Mouse (Mus musculus) layer of hippocampus, adult 9-11 months (tissue): ENCODE results near the gene Neb.

Experiments
- DNase-seq: peaks from one replicate; pipeline ENCODE4 v3.0.0; 2022

The Neb gene

DNA sequence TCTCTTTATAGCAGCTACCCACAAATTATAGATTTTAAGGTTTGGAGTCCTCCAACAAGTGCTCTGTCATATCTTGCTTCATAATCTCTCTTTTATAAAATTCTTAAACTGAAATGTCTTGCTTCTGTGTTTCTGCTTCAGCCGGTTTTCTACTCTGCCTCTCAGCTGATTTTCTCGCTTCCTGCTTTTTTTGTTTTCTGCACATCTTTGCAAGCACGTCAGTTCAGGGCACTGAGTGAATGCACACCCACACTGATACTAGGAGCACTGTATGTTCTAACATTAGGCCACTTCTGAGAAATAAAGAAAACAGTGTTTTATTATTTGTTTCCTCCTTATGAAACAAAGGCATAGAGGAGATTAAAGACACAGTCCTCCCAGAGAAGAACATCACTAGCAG lies 73.7 kb downstream of the Neb start:
- DNase-seq, result no peak

DNA sequence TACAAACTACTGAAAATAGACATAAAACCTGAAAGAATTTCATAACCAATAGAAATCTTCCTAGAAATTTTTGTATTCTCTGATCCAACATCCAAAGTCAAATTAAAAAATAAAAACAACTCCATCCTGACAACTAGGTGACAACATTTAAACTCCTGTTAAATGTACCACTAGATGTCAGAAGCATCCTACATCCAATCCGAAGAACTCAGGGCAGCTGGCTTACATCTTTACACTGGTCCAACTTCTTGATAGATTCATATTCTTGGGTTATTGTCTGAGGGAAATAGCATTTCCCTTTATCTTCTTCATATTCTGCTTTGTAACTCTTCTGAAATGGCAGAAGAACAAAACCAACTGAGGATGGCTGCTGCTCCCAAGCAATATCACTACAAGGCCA lies 74.9 kb downstream of the Neb start:
- no peak for DNase-seq

DNA sequence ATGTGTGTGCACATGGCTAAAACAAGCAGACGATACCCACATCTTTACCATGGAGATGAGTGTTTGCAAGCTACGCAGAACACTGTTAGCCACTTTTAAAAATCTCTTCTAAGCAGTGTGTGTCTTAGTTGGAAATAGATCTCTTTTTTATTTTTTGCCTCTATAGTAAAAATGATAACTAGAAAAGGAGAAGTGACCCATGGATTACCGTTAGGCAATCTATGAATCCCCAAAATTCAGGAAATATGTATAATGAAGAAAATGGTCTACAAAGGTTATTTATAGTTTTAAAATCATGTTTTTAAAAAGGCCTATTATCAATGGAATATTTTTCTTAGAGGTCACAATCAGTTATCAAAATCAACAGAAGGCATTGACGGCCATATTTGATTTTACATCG lies 80.3 kb downstream of the Neb start:
- no peak for DNase-seq

DNA sequence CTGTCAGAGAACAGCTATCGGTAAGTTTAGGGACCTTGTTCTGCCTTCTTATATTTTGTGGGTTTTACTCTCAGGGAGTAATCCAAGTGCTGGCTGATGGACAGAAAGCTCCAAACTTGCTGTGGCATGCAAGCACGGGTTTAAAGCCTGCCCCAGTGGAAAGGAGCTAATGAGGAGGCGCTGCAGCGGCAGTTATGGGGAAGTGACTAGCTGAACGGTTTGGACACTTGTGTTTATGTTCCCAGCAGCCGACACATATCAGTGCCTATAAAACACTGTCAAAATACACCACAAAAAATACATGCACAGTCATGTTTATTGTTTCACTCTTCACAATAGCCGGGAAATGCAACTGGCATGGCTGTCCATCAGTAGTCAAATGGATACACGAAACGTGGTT lies 81.5 kb downstream of the Neb start:
- no peak for DNase-seq

DNA sequence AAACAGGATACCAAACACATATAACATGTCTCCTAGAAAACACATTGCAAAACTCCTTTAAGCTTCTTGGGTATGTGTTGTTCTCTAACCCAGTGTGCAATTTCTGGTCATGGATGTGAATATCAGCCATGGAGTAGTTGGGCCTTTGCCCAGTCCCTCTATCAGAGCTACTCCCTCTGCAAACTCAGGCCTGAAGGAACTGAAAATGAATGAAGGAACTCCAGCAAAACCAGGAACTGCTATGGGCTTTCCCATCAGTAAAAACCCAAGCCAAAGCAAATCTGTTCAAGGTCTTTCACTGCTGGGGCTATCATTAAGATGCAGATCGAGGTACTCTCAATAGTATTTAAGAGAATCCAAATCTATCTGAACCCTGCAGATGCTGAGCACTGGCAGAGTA lies 90.8 kb downstream of the Neb start:
- no peak for DNase-seq

DNA sequence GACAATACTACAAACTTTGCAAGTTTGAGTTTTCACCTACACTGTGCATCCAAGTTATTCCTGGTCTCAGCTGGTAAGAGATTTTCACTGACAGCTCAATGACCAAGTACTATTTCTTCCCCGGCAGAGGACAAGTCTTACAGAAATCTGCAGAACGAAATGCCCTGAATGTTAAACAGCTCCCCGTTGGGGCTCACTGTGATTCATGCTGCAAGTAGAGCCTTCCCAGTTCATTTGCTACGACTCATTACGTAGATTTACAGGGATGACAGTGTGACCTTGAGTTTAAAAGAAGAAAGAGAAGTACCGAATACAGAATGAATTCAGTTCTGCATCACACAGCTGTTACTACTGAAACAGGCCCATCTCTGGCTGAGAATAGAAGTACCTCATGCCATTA lies 91.9 kb downstream of the Neb start:
- DNase-seq, result no peak

DNA sequence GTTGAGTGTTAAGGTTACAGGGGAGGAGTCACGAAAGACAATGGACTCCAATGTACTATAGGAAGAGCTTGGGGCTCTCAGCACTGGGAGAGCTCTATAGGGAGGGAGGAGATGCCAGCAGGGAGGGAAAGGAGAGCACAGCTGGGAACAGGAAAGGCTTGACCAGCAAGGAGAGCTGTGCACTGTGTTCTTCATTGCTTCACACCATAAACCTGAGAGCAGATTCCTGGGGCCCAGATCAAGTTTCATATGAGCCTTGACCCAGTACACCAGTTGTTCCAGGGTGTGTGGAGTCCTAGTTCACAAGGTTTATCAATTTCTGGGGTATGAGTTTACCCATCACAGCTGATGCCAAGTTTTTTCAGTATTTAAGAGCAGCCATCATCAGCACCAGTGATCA lies 106.1 kb downstream of the Neb start:
- no peak for DNase-seq

DNA sequence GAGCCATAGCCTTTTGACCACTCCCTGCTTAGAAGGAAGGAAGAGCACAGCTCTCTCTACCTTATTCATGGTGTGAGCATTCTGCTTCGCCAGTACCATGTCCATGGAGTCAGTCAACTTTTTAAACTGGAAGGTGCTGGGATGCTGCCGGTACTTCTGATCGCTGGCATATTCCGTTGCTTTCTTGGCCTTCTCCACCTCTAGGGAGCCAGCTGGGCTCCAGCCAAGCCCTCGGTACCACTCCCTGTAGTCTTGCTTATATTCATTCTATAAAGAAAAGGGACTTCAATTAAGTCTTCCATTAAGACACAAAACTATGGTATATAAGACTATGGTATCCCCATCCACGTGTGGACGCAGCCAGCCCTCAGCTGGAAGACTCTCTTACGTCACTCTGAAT lies 107.4 kb downstream of the Neb start:
- no peak for DNase-seq

DNA sequence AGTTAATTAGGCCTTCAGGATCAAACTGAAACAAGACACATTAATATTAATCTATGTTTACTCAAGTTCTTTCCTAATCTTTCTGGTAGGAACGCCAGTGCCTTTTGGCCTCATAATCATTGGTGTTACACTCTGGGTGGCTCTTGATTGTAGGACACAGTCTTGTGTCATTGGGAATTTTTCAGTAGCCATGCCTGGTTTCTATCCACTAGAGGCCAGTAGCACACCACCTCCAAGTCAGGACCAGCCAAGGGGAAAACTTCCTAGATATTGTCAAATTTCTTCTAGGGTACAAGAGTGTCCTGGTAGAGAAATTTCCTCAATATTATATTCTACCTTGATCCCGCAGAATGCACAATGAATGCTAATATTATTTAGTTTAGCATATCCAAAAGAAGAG lies 116.1 kb downstream of the Neb start:
- peak; percentile 7 for DNase-seq

DNA sequence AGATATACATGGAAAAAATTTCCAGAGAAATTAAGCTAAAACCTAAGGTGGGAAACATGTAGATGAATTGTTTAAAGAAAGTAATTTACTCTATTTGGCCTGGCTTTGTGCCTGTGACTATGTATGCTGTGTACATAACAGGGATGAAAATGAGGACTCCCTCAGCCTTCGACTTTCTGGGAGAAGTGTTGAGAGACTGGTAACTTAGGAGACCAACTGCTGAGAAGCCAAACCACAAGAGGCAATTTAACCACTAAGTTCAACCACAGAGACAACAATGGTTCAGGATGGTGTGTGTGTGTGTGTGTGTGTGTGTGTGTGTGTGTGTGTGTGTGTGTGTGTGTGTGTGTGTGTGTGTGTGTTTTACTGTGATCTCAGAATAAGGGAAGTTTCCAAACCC lies 126.2 kb downstream of the Neb start:
- no peak for DNase-seq

DNA sequence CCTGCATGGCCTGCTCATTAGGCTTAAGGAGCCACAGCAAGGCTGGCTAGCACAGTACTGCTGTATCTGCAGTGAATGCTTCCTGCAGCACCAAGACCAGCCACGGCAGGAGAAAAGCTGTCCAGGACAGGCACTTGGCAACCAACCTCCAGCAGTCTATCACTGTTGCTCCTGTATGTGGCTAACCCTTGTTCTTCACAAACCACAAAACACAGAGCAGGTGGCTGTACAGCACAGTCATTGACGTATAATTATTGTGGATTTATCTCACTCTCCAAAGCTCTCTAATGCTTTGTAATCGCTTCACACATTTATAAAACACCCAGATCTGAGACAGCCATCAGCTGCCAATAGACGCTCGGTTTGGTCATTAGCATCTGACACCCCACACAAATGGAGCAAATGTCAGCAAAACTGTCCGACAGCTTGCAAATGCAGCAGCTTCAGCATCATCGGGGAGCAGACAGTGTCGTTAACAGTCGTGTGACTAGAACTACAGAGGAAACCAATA lies 129.9 kb downstream of the Neb start:
- DNase-seq, result peak; percentile 34

DNA sequence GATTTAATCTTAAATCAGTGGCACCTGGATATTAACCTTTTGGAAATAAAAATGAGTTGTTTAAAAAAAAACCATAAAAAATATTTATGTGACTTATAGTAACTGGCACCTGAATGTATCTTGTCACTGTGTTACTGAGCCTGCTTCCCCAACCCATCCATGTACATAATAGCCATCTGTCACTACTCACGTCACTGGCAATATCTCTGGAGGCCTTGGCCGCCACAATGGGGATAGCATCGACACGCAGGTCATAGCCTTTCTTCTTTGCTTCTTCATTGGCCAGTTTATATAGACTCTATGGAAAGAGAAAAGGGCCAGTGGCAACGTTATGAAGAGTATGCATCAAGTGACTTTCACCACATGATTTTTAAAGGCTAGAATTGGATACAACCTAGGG lies 133.2 kb downstream of the Neb start:
- DNase-seq, result no peak

DNA sequence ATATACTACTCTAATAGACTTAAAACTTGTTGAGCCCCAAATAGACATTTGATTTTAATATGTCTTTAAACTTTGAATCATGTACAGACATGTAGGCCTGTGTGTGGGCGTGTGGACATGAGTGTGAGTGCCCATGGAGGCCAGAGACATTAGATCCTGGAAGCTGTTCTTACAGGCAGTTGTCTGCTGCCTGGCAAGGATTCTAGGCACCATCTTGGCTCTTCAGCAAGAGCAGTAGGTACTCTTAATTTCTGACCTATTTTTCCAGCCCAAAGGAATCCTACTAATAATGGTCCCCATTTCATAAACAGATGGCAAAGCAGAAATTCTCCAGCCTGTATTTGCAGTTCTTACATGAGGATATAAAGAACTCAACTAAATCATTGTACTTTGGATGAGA lies 135.6 kb downstream of the Neb start:
- no peak for DNase-seq

DNA sequence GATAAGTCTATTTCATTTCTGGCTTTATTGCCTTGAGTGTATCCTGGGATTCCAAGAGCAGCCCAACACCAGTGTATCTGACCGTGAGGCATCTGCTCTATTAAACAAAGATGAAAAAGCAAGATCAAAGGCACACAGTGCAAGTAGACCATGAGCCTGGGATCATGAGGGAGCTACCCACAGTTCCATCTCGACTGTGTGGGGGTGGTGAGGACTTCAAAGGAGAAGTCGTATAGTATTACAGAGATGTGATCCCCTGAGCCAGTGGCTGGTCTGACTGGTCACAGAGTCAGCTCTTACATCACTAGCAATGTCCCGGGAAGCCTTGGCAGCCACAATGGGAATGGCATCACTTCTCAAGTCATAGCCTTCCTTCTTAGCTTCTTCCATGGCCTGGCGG lies 140.4 kb downstream of the Neb start:
- no peak for DNase-seq

DNA sequence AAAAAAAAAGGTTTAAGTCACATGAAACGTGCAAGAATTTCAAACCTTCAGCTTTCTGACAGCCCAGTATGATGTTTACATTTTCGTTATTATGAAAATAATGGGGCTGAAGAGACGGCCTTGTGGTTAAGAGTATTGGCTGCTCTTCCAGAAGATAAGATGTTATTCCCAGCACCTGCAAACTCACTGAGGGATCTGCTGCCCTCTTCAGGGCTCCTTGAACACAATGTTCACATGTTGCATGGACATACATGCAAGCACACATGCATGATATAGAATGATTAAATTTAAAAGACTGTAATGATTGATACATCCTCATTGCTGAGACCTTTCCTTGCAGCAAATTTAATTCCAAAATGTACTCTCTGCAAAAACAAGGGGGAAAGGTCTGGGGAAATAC lies 150.7 kb downstream of the Neb start:
- DNase-seq, result no peak

DNA sequence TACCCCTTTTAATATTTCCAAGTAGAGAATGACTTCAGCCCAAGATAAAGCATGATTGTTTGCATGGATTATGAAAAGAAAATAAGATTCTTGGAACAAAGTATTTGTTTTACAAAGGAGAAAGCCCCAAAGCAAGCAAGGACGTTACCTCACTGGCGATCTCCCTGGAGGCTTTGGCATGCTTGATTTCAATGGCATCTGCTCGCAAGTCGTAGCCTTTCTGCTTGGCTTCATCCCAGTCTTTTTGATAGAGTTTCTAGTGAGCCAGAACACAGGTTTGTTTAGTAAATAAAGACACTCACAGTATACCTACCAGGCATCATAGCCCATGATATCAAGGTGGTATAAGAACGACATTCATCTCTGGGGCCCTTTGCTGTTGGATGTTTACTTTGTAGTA lies 153.9 kb downstream of the Neb start:
- DNase-seq, result no peak

DNA sequence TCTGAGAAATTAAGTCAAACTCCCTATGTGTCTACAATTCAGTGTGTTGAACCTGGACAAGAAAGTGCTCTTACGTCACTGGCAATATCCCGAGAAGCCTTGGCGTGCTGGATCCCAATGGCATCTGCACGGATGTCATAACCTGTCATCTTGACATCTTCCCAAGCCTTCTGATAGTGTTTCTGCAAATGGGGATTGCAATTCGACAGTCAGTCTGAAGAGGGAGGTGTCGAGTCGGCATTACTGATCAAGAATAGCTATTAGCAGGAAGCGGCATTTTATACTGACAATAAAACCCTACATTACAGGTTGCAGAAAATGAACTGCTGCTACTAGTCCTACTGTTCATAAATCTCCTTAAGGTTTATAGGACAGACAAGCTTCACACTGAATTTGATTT lies 158.2 kb downstream of the Neb start:
- no peak for DNase-seq

DNA sequence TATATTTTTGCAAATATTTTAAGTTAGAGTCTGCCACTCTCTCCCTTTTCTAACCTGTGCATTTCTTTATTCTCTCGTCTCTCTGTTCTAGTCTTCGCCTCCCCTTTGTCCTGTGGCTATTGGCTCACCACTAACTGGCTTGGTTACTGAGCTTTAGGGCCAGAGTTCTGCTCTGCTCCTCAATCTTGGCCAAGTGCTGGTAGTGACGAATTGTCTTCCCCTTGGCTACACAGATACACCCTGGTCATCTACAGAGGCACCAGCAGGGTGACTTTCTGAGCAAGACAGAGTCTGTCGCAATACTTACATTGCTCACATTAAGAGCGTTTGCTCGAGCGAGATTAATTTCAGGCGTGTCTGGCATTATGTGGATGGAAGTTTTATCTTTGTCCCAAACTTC lies 162.3 kb downstream of the Neb start:
- no peak for DNase-seq

DNA sequence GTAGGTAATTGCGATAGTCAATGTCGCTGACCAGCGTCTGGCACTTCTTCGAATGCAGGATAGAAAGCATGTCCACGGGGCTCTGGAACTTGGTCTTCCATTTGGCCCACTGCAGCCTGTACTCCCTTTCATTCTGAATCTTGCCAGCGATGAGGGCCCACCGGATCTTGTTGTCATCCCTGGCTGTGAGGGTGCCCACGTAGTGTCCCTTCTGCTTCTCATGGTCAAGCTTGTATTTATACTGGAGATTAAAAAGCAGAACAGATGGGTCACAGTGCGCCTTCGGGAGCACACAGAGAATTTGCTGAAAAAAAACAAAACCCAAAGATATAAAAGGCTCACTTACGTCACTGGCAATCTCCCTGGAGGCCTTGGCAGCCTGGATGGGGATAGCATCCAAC lies 165.7 kb downstream of the Neb start:
- DNase-seq, result no peak

DNA sequence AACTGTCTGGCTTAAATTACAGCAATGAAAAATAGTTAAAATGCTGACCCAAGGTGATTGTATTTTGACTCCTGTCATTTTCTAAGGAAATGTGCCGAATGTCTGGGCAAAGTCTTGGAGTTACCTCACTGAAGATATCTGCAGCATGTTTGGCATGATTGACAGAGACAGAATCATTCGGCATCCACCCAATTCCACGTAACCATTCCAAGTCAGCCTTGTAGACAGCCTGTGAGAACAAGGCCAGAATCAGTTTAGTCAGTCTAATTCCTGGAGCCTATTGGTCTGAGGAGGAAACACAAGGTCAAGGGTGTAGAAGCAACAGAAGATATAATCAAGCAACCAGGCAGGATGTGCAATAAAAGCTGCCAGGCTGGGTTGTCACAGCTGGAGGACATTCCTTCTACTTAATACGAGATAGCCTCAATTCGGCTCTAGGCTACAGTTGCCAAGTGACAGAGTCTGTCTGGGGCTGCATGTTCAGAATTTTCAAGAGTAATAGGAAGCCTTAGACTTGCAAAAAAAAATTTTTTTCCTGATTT lies 166.8 kb downstream of the Neb start:
- DNase-seq, result no peak

DNA sequence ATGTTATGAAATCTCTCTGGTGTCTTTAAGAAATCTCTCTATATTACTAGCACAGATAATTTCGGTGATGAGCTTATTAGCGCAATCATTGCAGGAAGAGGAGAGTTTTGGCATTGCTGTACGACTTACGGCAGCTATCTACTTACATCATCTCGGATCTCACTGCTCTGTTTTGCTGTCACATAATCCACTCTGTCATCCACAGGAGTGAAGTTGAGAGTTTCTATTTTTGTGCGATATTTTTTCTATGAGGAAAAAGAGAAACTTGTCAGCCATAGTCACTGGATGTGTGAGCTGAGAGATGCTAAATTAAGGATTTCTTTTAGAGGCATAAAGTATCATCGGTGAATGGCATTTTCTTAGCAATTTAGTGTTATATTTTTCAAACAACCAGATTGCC lies 167.6 kb downstream of the Neb start:
- no peak for DNase-seq

DNA sequence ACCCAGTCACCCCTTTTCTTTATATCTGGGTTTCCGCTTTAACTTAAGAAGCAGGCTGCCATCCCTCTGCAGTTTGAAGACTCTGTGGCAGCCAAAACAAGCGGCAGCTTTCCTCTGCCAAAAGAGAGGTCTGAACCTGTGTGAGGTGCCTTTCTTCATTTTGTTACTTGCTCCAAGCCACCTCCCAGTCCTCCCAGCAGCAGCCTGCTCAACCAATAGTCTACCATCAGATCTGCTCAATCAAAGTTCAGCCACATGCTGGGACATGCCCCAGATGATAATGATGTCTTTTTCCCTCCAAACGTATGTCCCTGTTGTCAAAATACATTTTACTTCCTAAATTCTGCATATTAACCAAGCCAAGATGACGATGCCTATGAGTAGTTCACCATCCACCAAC lies 173.3 kb downstream of the Neb start:
- DNase-seq, result no peak

DNA sequence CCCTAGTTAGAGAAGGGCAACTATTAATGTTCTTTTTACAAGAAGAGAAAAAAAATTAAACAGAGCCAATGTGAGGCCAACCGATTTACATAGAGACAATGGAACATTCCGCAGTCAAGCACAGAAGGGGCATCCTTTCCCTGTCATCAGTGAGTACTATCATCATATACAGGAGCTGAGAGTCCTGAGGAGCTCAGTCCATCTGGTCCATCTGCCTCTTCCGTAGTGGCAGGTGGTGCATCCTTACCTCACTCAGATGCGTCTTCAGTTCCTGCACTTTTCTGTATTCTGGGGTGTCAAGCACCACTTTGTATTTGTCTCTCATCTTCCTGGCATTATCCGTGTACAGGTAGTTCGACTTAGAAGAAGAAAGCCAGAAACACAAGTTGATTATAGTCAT lies 184.6 kb downstream of the Neb start:
- no peak for DNase-seq

DNA sequence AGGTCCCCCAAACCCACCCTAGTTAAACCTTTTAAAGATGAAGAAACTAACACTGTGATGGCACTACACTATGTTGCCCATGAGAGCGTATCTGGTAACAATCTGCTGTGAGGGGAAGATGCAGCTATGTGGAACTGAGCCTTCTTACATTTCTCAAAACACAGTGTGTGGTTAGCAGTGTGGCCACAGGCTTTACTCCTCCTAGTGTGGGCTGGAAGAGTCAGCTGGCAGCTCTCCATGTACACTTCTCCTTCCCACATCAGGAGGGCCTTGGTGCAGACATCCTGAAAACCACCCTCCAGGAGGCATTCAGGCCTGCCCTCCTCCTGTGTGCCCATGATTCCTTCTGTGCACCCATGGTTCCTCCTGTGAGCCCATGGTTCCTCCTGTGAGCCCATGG lies 198.6 kb downstream of the Neb start:
- DNase-seq, result no peak

DNA sequence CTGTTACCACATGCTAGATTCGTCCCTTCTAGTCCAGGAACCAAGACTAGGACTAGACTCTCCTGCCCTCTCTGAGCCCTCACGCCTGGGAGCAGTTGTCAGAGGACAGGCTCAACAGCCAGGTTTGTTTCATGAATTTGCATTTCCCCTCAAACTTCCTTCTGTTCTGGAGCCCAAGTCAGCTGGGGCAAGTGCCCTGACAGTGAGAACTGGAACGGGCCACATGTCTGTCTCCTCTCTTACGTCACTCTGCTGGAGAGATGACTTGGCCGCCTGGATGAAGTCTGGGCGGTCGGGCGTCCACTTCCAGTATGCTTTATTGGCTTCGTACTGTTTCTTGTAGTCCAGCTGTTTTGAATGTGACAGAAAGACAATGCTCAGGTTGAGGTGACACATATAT lies 200.5 kb downstream of the Neb start:
- no peak for DNase-seq

DNA sequence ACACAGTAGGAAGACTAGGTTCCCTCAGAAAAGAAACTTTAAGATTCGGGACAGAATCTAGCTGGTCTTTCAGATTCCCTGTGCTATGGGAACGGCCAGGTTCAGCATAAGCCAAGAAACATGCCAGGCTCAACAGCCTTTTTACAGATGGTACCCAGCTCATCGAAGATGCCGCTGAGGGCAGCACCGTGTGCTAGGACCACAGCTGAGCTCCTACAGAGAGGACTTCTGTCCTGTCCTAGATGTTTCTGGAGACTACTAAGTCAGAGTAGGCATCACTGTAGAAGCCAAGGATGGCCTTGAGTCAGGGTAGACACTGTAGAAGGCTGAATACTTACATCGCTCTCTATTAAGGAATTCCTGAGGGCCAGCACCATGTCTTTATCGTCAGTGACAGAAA lies 201.1 kb downstream of the Neb start:
- DNase-seq, result no peak
